Mouse (Mus musculus) limb, embryonic 13.5 days (tissue): ENCODE results near the gene Ddx5. TPM values are rescaled to one million over a fixed set of nuclear protein-coding genes. Genes with fewer than 3 reads are reported as not detected.
"Not testable (repeated sequence)": the region's sequence is repeated elsewhere in the genome, so short reads cannot be mapped to it uniquely, and the experiment has no call there.

Experiments used
- ATAC-seq: fragments of 200-750 bp; cut with Nextera tagmentation; 2 replicates; pipeline ENCODE4 v1.8.0; 2017; ENCODE audit warnings: low read depth, moderate number of reproducible peaks, moderate TSS enrichment; ENCODE audit not compliant: low FRiP score
- H3K27ac ChIP-seq: fragments of 300-500 bp; sonication (generic); 2 replicates; pipeline ENCODE4 v1.5.1; 2015; ENCODE audit warnings: inconsistent platforms, mild to moderate bottlenecking, moderate library complexity
- H3K27me3 ChIP-seq: fragments of 300-500 bp; sonication (generic); 2 replicates; pipeline ENCODE4 v1.6.1; 2015; ENCODE audit warnings: mild to moderate bottlenecking, inconsistent platforms
- H3K36me3 ChIP-seq: fragments of 300-500 bp; sonication (generic); 2 replicates; pipeline ENCODE4 v1.6.1; 2015; ENCODE audit warnings: inconsistent platforms, mild to moderate bottlenecking, moderate library complexity
- H3K4me1 ChIP-seq: fragments of 300-500 bp; sonication (generic); 2 replicates; pipeline ENCODE4 v1.6.1; 2015; ENCODE audit warnings: inconsistent platforms
- H3K4me2 ChIP-seq: fragments of 300-500 bp; sonication (generic); replicated peaks from 2 replicates; pipeline ENCODE4 v1.6.1; 2015; ENCODE audit warnings: inconsistent platforms, mild to moderate bottlenecking, moderate library complexity
- H3K4me3 ChIP-seq: fragments of 300-500 bp; sonication (generic); 2 replicates; pipeline ENCODE4 v1.5.1; 2015; ENCODE audit warnings: moderate library complexity, mild to moderate bottlenecking, inconsistent platforms
- H3K9ac ChIP-seq: fragments of 300-500 bp; sonication (generic); 2 replicates; pipeline ENCODE4 v1.6.1; 2015; ENCODE audit warnings: mild to moderate bottlenecking, inconsistent platforms
- H3K9me3 ChIP-seq: fragments of 300-500 bp; sonication (generic); 2 replicates; pipeline ENCODE4 v1.6.1; 2016; ENCODE audit warnings: inconsistent platforms
- WGBS: fragments of 180-500 bp; shearing (Covaris S2); methylation state at CpG from one replicate; pipeline ENCODE4 v1.1.7; 2015; 5-methylcytosine and 5-hydroxymethylcytosine counted together
- polyA plus RNA-seq: library from polyadenylated mRNA; unstranded; fragments of >200 nt; fragmentation: Nextera tagmentation; extraction: Ambion mirVana; gene quantifications from 2 replicates; pipeline ENCODE4 v1.2.1, GENCODE M21; 2015

The Ddx5 gene
- polyA plus RNA-seq, 1 experiment from 2014 or later, result 363 TPM

DNA sequence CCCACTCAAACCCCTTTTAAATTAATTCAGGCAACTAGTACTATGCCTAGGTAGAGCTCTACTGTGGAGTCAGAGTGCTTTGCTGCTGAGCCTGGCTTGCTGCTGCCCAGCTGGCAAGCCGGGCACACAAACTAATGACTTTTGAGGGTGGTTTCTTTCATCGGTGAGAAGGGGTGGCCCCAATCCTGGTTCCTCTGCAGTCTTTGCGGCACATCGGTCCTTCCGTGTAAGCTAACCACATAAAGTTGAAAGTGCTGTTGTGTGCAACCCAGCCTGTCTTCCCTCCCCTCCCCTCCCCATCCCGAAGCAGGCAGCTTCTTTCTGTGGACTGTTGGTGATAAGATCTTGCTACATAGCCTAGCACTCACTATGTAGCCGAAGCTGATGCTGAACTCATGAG, 36.9 kb downstream of the Ddx5 start:
- Histone ChIP-seq H3K27ac (no peak overlapping the region), H3K4me1 (no peaks in the 10 kb centered on the region), H3K4me2 (no peak overlapping the region), H3K4me3 (no peak overlapping the region), H3K9ac (no peak overlapping the region), H3K27me3 (no peaks in the 10 kb centered on the region), H3K36me3 (no peaks in the 10 kb centered on the region), H3K9me3 (peaks cover 7% of the 10 kb centered on the region; the same call in 1 of the 2 replicates)
- no peak for ATAC-seq
- 81% methylated on average over 7 of the region's 7 CpGs for WGBS

DNA sequence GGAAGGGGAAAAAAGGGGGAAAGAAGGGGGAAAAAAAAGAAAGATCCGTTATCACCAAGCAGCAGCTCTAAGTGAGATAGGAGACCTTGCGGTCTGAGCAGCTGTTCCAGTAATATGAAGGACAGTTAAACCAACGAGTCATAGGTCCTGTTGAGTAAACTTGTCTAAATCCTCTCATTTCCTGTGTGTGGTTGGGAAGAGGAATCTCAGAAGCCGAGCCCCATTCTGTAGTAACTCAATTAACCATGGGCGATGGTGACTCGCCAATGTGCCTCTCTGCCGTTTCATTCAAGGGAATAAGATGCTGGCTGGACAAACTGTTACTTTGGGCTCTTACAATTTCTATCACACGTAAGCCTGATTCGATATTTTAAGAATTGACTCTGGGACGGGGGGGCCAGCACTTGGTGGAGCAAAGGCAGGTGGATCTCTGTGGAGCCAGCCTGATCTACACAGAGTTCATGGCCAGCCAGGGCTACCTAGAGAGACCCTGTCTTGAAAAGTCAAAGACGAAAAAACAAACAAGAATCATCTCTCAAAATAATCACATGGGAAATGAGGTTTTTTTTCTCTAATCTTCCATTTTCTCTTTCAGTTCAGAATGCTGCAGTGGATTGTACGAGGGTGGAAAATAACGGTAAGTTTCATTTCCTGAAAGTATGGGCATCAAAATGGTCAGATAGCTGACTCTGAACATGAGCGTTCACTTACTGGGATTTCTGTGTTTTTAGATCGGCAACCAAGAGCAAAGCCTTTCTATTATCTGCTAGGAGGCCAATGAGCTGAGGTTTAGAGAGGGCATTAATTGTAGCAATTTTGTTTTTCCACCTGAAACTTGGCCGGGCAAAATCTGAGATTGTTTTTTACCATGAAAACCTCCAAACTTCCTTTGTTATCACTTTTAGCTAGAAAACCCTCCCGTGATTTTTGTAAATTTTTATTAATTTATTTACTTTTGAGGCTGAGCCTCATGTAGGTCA, 37.7 kb downstream of the Ddx5 start, which contains the start of gene Milr1:
Milr1 (plus strand) TSS at position 188 of the 980 bp plus-strand sequence.
- WGBS, result 80% methylated on average over 17 of the region's 17 CpGs
- Histone ChIP-seq H3K9me3 (peaks cover 8% of the 10 kb centered on the region; the same call in 1 of the 2 replicates), H3K4me1 (no peaks in the 10 kb centered on the region), H3K27ac (no peak within 1 kb of the TSS), H3K4me2 (no peak within 1 kb of the TSS), H3K36me3 (no peaks in the 10 kb centered on the region), H3K4me3 (no peak within 1 kb of the TSS), H3K27me3 (no peaks in the 10 kb centered on the region), H3K9ac (no peak within 1 kb of the TSS)
- ATAC-seq, result no peak

DNA sequence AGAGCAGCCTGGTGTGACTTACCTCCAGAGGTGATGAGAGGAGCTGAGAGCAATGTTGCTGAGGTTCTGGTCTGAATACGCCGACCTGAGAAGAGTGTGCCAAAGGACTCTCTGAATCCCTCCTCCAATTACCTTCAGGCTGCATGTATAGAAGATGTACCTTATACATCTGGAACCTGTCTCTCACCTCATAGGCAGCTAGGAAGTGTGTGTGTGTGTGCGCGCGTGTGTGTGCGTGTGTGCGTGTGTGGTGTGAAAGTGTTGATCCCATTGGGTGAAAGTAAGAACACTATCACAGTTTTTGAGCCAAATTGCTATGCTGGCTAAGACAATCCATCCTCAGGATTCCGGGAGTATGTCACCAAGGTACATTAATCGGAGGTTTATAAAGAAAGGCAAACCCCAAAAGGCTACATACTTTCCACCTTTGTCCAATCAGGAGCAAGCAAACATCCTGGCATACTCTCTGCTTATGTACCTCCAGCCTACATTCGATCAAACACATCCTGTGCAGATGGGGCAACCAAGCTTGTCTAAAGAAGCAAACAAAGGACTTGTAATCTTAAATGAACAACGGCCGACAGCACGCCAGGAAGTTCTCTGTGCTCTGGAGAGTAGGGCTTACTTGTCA, 38.7 kb downstream of the Ddx5 start, which contains the start of gene Pecam1:
Pecam1 (minus strand) TSS at position 508 of the 631 bp plus-strand sequence.
- Histone ChIP-seq H3K4me2 (no peak within 1 kb of the TSS), H3K9ac (no peak within 1 kb of the TSS), H3K27me3 (no peaks in the 10 kb centered on the region), H3K9me3 (peaks cover 8% of the 10 kb centered on the region; the same call in 1 of the 2 replicates), H3K36me3 (no peaks in the 10 kb centered on the region), H3K4me1 (no peaks in the 10 kb centered on the region), H3K27ac (no peak within 1 kb of the TSS), H3K4me3 (no peak within 1 kb of the TSS)
- no peak for ATAC-seq
- 88% methylated on average over 13 of the region's 13 CpGs for WGBS

DNA sequence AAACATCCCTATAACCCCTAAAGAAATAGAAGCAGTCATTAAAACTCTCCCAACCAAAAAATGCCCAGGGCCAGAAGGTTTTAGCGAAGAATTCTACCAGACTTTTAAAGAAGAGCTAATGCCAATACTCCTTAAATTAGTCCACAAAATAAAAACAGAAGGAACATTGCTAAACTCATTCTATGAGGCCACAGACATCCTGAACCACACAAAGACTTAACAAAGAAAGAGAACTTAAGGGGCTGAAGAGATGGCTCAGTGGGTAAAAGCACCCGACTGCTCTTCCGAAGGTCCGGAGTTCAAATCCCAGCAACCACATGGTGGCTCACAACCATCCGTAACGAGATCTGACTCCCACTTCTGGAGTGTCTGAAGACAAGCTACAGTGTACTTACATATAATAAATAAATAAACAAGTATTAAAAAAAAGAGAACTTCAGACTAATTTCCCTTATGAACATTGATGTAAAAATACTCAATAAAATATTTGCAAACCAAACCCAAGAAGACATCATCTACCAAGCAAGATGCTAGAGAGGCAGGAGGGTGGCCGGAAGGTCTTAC, 39.3 kb downstream of the Ddx5 start:
- 94% methylated on average over 7 of the region's 7 CpGs for WGBS
- not testable (repeated sequence) for H3K4me3 ChIP-seq, H3K4me1 ChIP-seq, H3K27ac ChIP-seq, H3K9ac ChIP-seq, H3K4me2 ChIP-seq, H3K36me3 ChIP-seq, ATAC-seq, H3K9me3 ChIP-seq, H3K27me3 ChIP-seq

DNA sequence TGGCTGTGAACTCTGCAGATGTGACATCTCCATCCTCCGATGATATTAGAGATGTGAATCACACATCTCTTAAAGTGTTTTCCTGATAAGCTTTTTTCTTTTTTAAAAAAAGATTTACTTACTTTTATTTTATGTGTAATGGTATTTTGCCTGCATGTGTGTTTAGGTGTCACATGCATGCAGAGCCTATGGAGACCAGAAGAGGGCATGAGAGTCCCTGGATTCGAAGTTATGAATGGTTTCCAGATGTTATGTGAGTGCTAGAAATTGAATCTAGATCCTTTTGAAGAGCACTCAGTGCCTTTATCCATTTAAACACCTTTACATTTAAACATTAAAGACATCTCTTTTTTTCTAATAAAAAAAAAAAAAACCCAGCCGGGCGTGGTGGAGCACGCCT, 44.0 kb downstream of the Ddx5 start:
- Histone ChIP-seq H3K36me3 (no peaks in the 10 kb centered on the region), H3K4me2 (no peak overlapping the region), H3K9me3 (peaks cover 8% of the 10 kb centered on the region; the same call in 1 of the 2 replicates), H3K27ac (no peak overlapping the region), H3K4me1 (no peaks in the 10 kb centered on the region), H3K4me3 (no peak overlapping the region), H3K27me3 (no peaks in the 10 kb centered on the region), H3K9ac (no peak overlapping the region)
- 83% methylated on average over 5 of the region's 5 CpGs for WGBS
- no peak for ATAC-seq

DNA sequence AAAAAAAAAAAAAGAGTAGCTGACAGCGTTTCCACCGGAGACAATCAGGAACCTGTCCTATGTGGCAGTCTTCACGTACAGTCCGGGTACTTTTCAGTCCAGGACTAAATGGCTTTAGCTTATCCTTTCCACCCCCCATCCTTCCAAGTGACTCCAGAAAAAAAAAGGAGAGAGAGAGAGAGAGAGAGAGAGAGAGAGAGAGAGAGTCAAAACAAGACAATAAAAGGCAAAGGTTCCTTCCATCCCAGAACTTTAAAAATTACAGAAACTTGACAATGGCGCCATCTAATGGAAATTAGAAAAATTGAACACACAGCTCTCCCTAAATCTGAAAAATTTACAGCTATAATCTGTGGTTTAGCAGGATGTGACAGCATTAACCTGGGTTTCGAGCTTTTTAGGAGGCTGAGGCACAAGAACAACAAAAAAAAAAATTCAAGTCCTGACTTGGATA, 46.6 kb downstream of the Ddx5 start:
- Histone ChIP-seq H3K4me1 (0 out of 2 replicates have a peak, but pooled peaks cover 3% of the 10 kb centered on the region), H3K9ac (no peak overlapping the region), H3K4me2 (no peak overlapping the region), H3K9me3 (peaks cover 4% of the 10 kb centered on the region; the same call in 1 of the 2 replicates), H3K4me3 (no peak overlapping the region), H3K27me3 (no peaks in the 10 kb centered on the region), H3K27ac (no peak overlapping the region), H3K36me3 (no peaks in the 10 kb centered on the region)
- WGBS, result 58% methylated on average over 6 of the region's 6 CpGs
- ATAC-seq, result no peak

DNA sequence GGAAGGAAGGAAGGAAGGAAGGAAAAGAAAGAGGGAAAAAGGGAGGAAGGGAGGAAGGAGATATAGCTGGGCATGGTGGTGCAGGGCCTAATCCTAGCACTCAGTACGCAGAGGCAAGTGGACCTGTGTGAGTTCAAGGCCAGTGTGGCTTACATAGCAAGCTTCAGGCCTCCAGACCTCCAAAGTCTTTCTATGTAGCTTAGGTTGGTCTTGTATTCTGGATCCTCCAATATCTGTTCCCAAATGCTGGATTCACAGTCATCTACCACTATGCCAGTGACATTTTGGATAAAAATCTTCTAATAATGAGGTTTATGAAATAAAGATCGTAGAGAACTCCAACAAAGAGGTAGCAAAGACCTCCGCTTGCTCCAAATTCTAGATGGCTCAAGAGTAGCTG, 47.2 kb downstream of the Ddx5 start:
- no peak overlapping the region for H3K27ac ChIP-seq
- no peak overlapping the region for H3K4me3 ChIP-seq
- no peaks in the 10 kb centered on the region for H3K9me3 ChIP-seq
- H3K36me3 ChIP-seq, result no peaks in the 10 kb centered on the region
- no peaks in the 10 kb centered on the region for H3K27me3 ChIP-seq
- no peak for ATAC-seq
- H3K4me2 ChIP-seq, result no peak overlapping the region
- 91% methylated on average over 3 of the region's 3 CpGs for WGBS
- H3K4me1 ChIP-seq, result peaks cover 8% of the 10 kb centered on the region; the same call in 1 of the 2 replicates
- no peak overlapping the region for H3K9ac ChIP-seq

DNA sequence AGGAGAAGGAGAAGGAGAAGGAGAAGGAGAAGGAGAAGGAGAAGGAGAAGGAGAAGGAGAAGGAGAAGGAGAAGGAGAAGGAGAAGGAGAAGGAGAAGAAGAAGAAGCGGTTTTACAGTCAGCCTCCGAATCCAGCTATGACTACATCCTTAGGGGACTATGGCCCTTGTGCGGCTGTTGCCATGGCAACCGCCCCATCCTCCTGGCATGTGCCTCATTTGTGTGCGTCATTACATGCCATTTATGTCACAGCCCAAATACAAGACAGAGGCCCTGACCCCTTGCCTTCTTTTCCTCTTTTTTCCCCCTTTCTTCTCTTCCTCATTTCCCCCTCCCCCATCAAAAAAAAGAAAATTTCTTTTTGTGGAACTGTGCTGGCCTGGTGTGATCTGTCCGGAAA, 47.8 kb downstream of the Ddx5 start:
- Histone ChIP-seq H3K4me3 (no peak overlapping the region), H3K9ac (no peak overlapping the region), H3K9me3 (no peaks in the 10 kb centered on the region), H3K4me1 (peaks cover 8% of the 10 kb centered on the region; the same call in 1 of the 2 replicates), H3K27me3 (no peaks in the 10 kb centered on the region), H3K4me2 (no peak overlapping the region), H3K36me3 (no peaks in the 10 kb centered on the region), H3K27ac (no peak overlapping the region)
- WGBS, result 68% methylated on average over 6 of the region's 6 CpGs
- no peak for ATAC-seq

DNA sequence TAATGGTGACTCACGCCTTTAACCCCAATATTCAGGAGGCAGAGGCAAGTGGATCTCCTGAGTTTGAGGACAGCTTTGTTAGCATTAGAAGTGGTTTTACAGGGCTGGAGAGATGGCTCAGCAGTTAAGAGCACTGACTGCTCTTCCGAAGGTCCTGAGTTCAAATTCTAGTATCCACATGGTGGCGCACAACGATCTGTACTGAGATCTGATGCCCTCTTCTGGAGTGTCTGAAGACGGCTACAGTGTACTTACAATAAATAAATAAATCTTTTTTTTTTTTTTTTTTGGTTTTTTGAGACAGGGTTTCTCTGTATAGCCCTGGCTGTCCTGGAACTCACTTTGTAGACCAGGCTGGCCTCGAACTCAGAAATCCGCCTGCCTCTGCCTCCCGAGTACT, 48.3 kb downstream of the Ddx5 start:
- H3K27ac ChIP-seq, H3K27me3 ChIP-seq, ATAC-seq, H3K4me2 ChIP-seq, H3K4me3 ChIP-seq, H3K4me1 ChIP-seq, H3K9ac ChIP-seq, H3K36me3 ChIP-seq, H3K9me3 ChIP-seq: not testable (repeated sequence)
- 94% methylated on average over 8 of the region's 8 CpGs for WGBS

DNA sequence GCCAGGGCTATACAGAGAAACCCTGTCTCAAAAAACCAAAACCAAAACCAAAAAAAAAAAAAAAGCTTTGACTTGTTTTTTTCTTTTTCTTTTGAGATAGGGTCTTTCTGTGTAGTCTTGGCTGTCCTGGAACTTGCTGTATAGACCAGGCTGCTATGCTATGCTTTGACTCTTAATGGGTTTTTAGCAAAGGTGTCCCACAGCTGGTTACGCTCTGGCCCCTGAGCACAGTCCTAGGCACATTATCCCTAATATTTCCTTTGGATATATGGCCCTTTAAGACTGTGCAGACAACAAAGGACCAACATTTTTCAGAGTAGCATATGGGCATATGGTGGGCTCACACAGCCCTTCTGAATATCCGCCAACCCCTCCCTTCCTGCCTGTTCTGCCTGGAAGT, 49.9 kb downstream of the Ddx5 start:
- 95% methylated on average over 2 of the region's 2 CpGs for WGBS
- H3K9ac ChIP-seq, result no peak overlapping the region
- no peak overlapping the region for H3K4me2 ChIP-seq
- no peak overlapping the region for H3K4me3 ChIP-seq
- no peaks in the 10 kb centered on the region for H3K9me3 ChIP-seq
- no peaks in the 10 kb centered on the region for H3K36me3 ChIP-seq
- no peak for ATAC-seq
- H3K4me1 ChIP-seq, result peaks cover 8% of the 10 kb centered on the region; the same call in 1 of the 2 replicates
- no peaks in the 10 kb centered on the region for H3K27me3 ChIP-seq
- no peak overlapping the region for H3K27ac ChIP-seq

DNA sequence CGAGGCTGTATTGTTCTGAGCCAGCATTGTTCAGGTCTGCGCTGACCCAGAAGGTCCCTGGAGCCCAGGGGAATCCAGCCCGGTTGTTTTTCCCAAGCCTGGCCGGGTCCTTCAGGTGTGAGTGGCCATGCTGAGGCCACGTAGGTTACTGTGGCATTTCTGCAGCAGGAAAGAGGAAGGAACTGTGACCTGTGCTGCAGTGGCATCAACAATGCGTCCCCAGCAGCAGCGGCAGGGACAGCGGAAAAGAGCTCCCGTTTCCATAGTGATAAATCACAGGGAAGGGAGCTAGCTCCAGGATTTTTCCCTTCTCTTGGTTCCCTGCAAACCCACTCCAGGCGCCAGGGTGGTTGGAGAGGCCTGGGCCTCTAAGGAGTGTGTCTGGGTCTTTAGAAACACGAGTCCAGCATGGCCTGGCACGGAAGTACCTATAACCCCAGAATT, 51.8 kb downstream of the Ddx5 start:
- Histone ChIP-seq H3K9me3 (no peaks in the 10 kb centered on the region), H3K9ac (no peak overlapping the region), H3K4me2 (no peak overlapping the region), H3K4me1 (peaks cover 8% of the 10 kb centered on the region; the same call in 1 of the 2 replicates), H3K27ac (no peak overlapping the region), H3K4me3 (no peak overlapping the region), H3K36me3 (no peaks in the 10 kb centered on the region), H3K27me3 (no peaks in the 10 kb centered on the region)
- ATAC-seq, result no peak
- 36% methylated on average over 12 of the region's 12 CpGs for WGBS

DNA sequence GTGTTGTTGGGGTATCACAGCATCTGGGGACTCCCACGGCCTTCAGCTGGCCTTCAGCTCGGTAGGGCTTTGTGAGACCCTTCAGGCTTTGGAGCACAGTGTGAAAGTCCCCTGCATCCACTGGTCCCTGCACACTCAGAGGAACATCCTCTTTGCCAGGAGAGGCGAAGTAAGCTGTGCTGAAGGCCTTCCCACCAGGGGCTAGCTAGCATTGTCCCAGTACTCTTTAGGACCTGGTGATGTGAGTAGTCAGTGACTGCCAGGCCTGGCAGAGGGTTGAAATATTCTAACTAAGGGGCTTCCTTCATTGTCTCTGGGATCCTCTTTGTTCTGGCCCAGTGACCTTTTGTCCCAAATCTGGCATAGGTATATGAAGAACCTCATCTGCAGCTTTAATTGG, 52.4 kb downstream of the Ddx5 start:
- no peak overlapping the region for H3K4me2 ChIP-seq
- 69% methylated on average over 3 of the region's 3 CpGs for WGBS
- no peaks in the 10 kb centered on the region for H3K27me3 ChIP-seq
- H3K9me3 ChIP-seq, result no peaks in the 10 kb centered on the region
- no peak for ATAC-seq
- H3K4me1 ChIP-seq, result peaks cover 8% of the 10 kb centered on the region; the same call in 1 of the 2 replicates
- H3K27ac ChIP-seq, result no peak overlapping the region; the same call in 1 of the 2 replicates
- H3K4me3 ChIP-seq, result no peak overlapping the region
- H3K9ac ChIP-seq, result no peak overlapping the region
- H3K36me3 ChIP-seq, result no peaks in the 10 kb centered on the region
